Mouse (Mus musculus) heart, embryonic 10.5 days (tissue): ENCODE results near the gene Pramef12. TPM values are rescaled to one million over a fixed set of nuclear protein-coding genes. Genes with fewer than 3 reads are reported as not detected.
A peak's percentile ranks its signal among the peaks of the same experiment; 100 is the strongest.

ENCODE experiments used
- DNase-seq: peaks from one replicate; pipeline ENCODE4 v3.0.0-alpha.2; 2017; ENCODE audit warnings: low spot score
- H3K27ac ChIP-seq: fragments of 300-500 bp; sonication (generic); 2 replicates; pipeline ENCODE4 v1.5.1; 2016; ENCODE audit warnings: mild to moderate bottlenecking
- H3K27me3 ChIP-seq: fragments of 300-500 bp; sonication (generic); 2 replicates; pipeline ENCODE4 v1.6.1; 2016; ENCODE audit warnings: mild to moderate bottlenecking; ENCODE audit not compliant: poor library complexity, insufficient read depth, severe bottlenecking
- H3K36me3 ChIP-seq: fragments of 300-500 bp; sonication (generic); 2 replicates; pipeline ENCODE4 v1.6.1; 2016; ENCODE audit warnings: mild to moderate bottlenecking, moderate library complexity
- H3K4me1 ChIP-seq: fragments of 300-500 bp; sonication (generic); 2 replicates; pipeline ENCODE4 v1.6.1; 2016; ENCODE audit warnings: mild to moderate bottlenecking
- H3K4me3 ChIP-seq: fragments of 300-500 bp; sonication (generic); 2 replicates; pipeline ENCODE4 v1.5.1; 2016; ENCODE audit warnings: mild to moderate bottlenecking, moderate library complexity
- H3K9me3 ChIP-seq: fragments of 300-500 bp; sonication (generic); 2 replicates; pipeline ENCODE4 v1.6.1; 2016; ENCODE audit warnings: mild to moderate bottlenecking, moderate library complexity
- WGBS: fragments of 180-500 bp; shearing (Covaris S2); methylation state at CpG from one replicate; pipeline ENCODE4 v1.1.7; 2016; 5-methylcytosine and 5-hydroxymethylcytosine counted together
- polyA plus RNA-seq: library from polyadenylated mRNA; unstranded; fragments of >200 nt; fragmentation: Nextera tagmentation; extraction: Ambion mirVana; gene quantifications from 2 replicates; pipeline ENCODE4 v1.2.1, GENCODE M21; 2016

Pramef12 gene
- polyA plus RNA-seq: 0.43 TPM in 1 of 2 replicates, not detected in the other

DNA sequence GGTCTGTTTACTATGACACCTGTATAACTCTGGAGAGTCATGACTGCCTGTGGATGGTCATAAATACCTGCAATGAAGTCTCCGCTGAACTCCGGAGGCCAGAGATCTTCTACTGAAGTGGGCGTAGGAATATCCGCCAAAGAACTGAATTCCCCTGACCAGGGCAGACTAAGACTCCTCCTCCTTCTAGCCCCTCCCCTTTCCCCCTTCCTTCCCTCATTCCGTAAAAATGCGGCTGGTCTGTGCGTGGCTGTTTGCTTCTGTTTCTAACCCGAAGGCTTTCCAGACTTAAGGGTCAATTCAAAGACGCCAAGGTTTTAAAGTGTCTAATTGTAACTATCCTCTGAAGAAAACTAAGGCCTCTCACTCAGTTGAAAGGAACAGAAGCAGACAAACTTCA, at the start of gene Pramef12:
TSS of gene Pramef12 (minus strand) at position 175 of the 400 bp plus-strand sequence.
- no peak within 1 kb of the TSS for H3K27ac ChIP-seq
- no peak for DNase-seq
- H3K4me3 ChIP-seq: no peak within 1 kb of the TSS
- no peaks in the 10 kb centered on the region for H3K4me1 ChIP-seq
- no peaks in the 10 kb centered on the region for H3K27me3 ChIP-seq
- no peaks in the 10 kb centered on the region for H3K9me3 ChIP-seq
- WGBS: 72% methylated on average over 9 of the region's 9 CpGs
- H3K36me3 ChIP-seq: no peaks in the 10 kb centered on the region

DNA sequence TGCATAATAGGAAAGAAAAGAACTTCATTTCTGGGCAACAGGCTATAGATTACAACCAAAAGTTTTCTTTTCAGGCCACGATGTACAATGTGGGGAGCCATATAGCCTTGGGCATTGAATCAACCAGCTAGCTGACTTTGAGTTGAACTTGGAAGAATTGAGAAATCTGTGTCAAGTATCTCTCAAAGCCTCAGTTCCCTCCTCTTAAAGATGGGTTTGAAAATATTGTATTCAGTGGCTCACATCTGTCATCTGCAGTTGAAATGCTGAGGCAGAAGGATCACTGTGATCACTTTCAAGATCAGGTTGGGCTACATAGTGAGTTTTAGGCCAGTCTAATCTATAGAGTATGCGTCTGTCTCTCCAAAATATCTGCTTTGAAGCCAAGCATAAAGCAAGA, 45.0 kb upstream of the Pramef12 start, which contains the start of gene Gm9944:
TSS of gene Gm9944 (minus strand) at position 101 of the 400 bp plus-strand sequence.
- Histone ChIP-seq H3K27me3 (no peaks in the 10 kb centered on the region), H3K4me1 (no peaks in the 10 kb centered on the region), H3K36me3 (no peaks in the 10 kb centered on the region), H3K27ac (no peak within 1 kb of the TSS), H3K9me3 (no peaks in the 10 kb centered on the region), H3K4me3 (no peak within 1 kb of the TSS)
- 72% methylated on average over 2 of the region's 2 CpGs for WGBS
- DNase-seq: no peak

- Histone ChIP-seq H3K4me3 (no peak overlapping the region), H3K36me3 (no peaks in the 10 kb centered on the region), H3K9me3 (no peaks in the 10 kb centered on the region), H3K4me1 (no peaks in the 10 kb centered on the region), H3K27ac (no peak overlapping the region), H3K27me3 (no peaks in the 10 kb centered on the region)
- WGBS: 74% methylated on average over 2 of the region's 2 CpGs
- DNase-seq: no peak
Observed at GRCm38 (mm10) chr4:144448546-144448945, 40.3 kb upstream of the Pramef12 start.

DNA sequence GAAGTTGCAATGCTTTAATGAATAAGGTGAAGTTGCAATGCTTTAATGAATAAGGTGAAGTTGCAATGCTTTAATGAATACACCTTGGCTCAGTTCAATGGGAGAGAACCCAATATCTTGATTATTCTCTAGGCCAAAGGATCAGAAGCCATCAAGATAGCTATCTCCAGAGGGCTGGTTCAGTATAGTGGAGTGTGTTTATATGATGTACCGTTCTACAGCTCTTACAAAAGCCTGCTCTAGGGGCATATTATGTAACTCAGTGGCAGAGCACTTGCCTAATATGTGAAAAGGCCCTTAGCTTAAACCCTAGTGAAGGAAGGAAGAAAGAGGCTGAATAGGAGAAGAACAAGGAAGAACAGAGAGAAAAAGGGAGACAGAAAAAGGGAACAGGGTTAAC, 33.3 kb upstream of the Pramef12 start:
- H3K27me3 ChIP-seq: no peaks in the 10 kb centered on the region
- 69% methylated on average over 1 of the region's 1 CpGs for WGBS
- H3K9me3 ChIP-seq: no peaks in the 10 kb centered on the region
- H3K36me3 ChIP-seq: no peaks in the 10 kb centered on the region
- no peaks in the 10 kb centered on the region for H3K4me1 ChIP-seq
- H3K27ac ChIP-seq: no peak overlapping the region
- H3K4me3 ChIP-seq: no peak overlapping the region
- DNase-seq: no peak

GRCm38 (mm10) chr4:144441095-144441494, 32.8 kb upstream of the Pramef12 start:
- WGBS: 82% methylated on average over 4 of the region's 4 CpGs
- DNase-seq: no peak
- H3K9me3 ChIP-seq: no peaks in the 10 kb centered on the region

DNA sequence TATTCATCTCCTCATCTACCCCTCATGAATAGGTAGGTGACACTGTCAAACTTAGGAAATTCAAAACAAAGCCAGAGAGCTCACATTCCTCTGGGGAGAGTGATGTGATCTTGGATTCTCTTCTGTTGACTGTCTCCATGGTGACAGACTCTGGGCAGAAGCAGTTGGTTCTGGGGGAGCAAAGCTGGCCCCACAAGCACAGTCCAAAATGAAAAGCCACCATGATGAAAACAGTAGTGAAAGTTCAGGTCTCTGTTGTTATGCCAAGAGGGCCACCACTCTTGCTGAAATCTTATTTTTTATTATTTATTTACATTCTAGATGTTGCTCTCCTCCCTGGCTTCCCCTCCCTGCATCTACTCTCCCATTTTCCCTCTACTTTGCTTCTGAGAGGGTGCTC, 30.4 kb upstream of the Pramef12 start, which contains the start of gene 1700012P22Rik:
TSS of gene 1700012P22Rik (minus strand) at position 101 of the 400 bp plus-strand sequence.
- Histone ChIP-seq H3K4me1 (no peaks in the 10 kb centered on the region), H3K36me3 (no peaks in the 10 kb centered on the region), H3K27ac (no peak within 1 kb of the TSS)

More at GRCm38 (mm10) chr4:144441095-144441494, 32.8 kb upstream of the Pramef12 start:
- no peaks in the 10 kb centered on the region for H3K4me1 ChIP-seq
- H3K27me3 ChIP-seq: no peaks in the 10 kb centered on the region
- no peak overlapping the region for H3K27ac ChIP-seq
- H3K36me3 ChIP-seq: no peaks in the 10 kb centered on the region
- H3K4me3 ChIP-seq: no peak overlapping the region

GRCm38 (mm10) chr4:144433216-144433615, 25.0 kb upstream of the Pramef12 start:
- Histone ChIP-seq H3K9me3 (no peaks in the 10 kb centered on the region), H3K27me3 (no peaks in the 10 kb centered on the region), H3K36me3 (no peaks in the 10 kb centered on the region), H3K4me3 (no peak overlapping the region), H3K4me1 (no peaks in the 10 kb centered on the region), H3K27ac (no peak overlapping the region)
- 82% methylated on average over 5 of the region's 5 CpGs for WGBS
- DNase-seq: no peak

More for the DNA sequence above, 30.4 kb upstream of the Pramef12 start, which contains the start of gene 1700012P22Rik:
- H3K9me3 ChIP-seq: no peaks in the 10 kb centered on the region
- no peaks in the 10 kb centered on the region for H3K27me3 ChIP-seq
- H3K4me3 ChIP-seq: no peak within 1 kb of the TSS
- DNase-seq: no peak

GRCm38 (mm10) chr4:144430723-144431122, 22.5 kb upstream of the Pramef12 start:
- H3K27ac ChIP-seq: no peak overlapping the region
- no peak overlapping the region for H3K4me3 ChIP-seq
- H3K36me3 ChIP-seq: no peaks in the 10 kb centered on the region
- no peaks in the 10 kb centered on the region for H3K9me3 ChIP-seq
- WGBS: 76% methylated on average over 2 of the region's 2 CpGs
- DNase-seq: no peak
- no peaks in the 10 kb centered on the region for H3K4me1 ChIP-seq
- no peaks in the 10 kb centered on the region for H3K27me3 ChIP-seq

DNA sequence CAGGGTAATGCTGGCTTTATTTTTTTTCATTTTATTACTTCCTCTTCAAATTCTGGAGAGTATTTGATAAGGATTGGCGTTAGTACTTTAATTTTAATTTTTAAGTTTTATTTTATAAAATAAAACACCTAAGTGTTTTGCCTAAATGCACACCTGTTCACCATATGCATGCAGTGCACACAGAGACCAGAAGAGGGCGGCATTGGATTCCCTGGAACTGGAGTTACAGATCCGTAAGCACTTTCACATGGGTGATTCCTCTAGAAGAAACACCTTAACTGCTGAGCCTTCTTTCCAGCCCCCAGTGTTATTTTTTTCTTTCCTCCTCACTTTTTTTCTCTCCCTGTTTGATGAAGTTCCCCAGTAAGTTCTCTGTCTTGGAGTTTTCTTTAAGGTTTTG, 20.6 kb upstream of the Pramef12 start:
- H3K27ac ChIP-seq: no peak overlapping the region
- 16% methylated on average over 3 of the region's 3 CpGs for WGBS
- H3K27me3 ChIP-seq: no peaks in the 10 kb centered on the region
- H3K4me3 ChIP-seq: no peak overlapping the region
- H3K9me3 ChIP-seq: no peaks in the 10 kb centered on the region
- no peaks in the 10 kb centered on the region for H3K36me3 ChIP-seq
- DNase-seq: no peak
- no peaks in the 10 kb centered on the region for H3K4me1 ChIP-seq

GRCm38 (mm10) chr4:144424590-144424989, 16.3 kb upstream of the Pramef12 start:
- WGBS: 72% methylated on average over 5 of the region's 5 CpGs
- H3K4me3 ChIP-seq: no peak overlapping the region
- no peaks in the 10 kb centered on the region for H3K36me3 ChIP-seq
- no peak for DNase-seq
- no peaks in the 10 kb centered on the region for H3K9me3 ChIP-seq
- no peaks in the 10 kb centered on the region for H3K27me3 ChIP-seq
- H3K27ac ChIP-seq: no peak overlapping the region
- H3K4me1 ChIP-seq: no peaks in the 10 kb centered on the region

GRCm38 (mm10) chr4:144420644-144421043, 12.4 kb upstream of the Pramef12 start:
- no peak overlapping the region for H3K4me3 ChIP-seq
- no peaks in the 10 kb centered on the region for H3K27me3 ChIP-seq
- H3K9me3 ChIP-seq: no peaks in the 10 kb centered on the region
- H3K36me3 ChIP-seq: no peaks in the 10 kb centered on the region
- no peaks in the 10 kb centered on the region for H3K4me1 ChIP-seq
- no peak overlapping the region for H3K27ac ChIP-seq
- no peak for DNase-seq

- WGBS: 52% methylated on average over 3 of the region's 3 CpGs
- Histone ChIP-seq H3K36me3 (no peaks in the 10 kb centered on the region), H3K9me3 (no peaks in the 10 kb centered on the region), H3K4me3 (no peak overlapping the region), H3K27me3 (no peaks in the 10 kb centered on the region), H3K4me1 (no peaks in the 10 kb centered on the region), H3K27ac (no peak overlapping the region)
- no peak for DNase-seq
Observed at GRCm38 (mm10) chr4:144406261-144406660, 2.0 kb downstream of the Pramef12 start.

GRCm38 (mm10) chr4:144404456-144405086, 3.7 kb downstream of the Pramef12 start:
- WGBS: 5% methylated on average over 16 of the region's 17 CpGs
- H3K27me3 ChIP-seq: no peaks in the 10 kb centered on the region
- DNase-seq: peak; percentile 90
- no peaks in the 10 kb centered on the region for H3K36me3 ChIP-seq
- no peaks in the 10 kb centered on the region for H3K9me3 ChIP-seq
- peak overlapping the region; percentile 61 for H3K4me3 ChIP-seq
- peak overlapping the region; percentile 86 for H3K27ac ChIP-seq
- no peaks in the 10 kb centered on the region for H3K4me1 ChIP-seq

GRCm38 (mm10) chr4:144402712-144403111, 5.6 kb downstream of the Pramef12 start:
- H3K27ac ChIP-seq: no peak overlapping the region
- WGBS: 13% methylated on average over 4 of the region's 4 CpGs
- no peaks in the 10 kb centered on the region for H3K36me3 ChIP-seq

More at GRCm38 (mm10) chr4:144402712-144403111, 5.6 kb downstream of the Pramef12 start:
- H3K9me3 ChIP-seq: no peaks in the 10 kb centered on the region
- no peaks in the 10 kb centered on the region for H3K27me3 ChIP-seq
- no peak for DNase-seq
- H3K4me1 ChIP-seq: no peaks in the 10 kb centered on the region
- no peak overlapping the region for H3K4me3 ChIP-seq
